26 mouse cellular contexts compared by ENCODE assay signal in genomic region chr2:146975453-146976028, GRCm38 (mm10). TPM values are rescaled to one million over a fixed set of nuclear protein-coding genes. Genes with fewer than 3 reads are reported as not detected.
DNase-seq lines count a peak whose midpoint lies in the region; ATAC-seq and TF ChIP-seq lines count a peak whose summit lies in the region.
"Had no signal": no experiment of that assay in that cellular context is flagged by ENCODE, and none has a peak within 500 bp of the region (broad histone marks: within the 10 kb centered on the region; RNA-seq: fewer than 3 reads in every experiment).

No protein-coding gene starts in this region.

- no peak overlapping the region for H3K4me2 ChIP-seq in hindbrain, embryonic 14.5 days (replicated peaks)
- H3K4me2 ChIP-seq in hindbrain, embryonic 11.5 days (replicated peaks; ENCODE audit: low read depth, low read length), result no peak overlapping the region
- H3K4me2 ChIP-seq: liver, embryonic 12.5 days; midbrain, embryonic 12.5 days had no signal

- no peak overlapping the region for H3K27ac ChIP-seq in cerebellum, adult 2 months (ENCODE audit: insufficient read depth, low read length)
- no peak overlapping the region for H3K27ac ChIP-seq in hindbrain, embryonic 14.5 days
- H3K27ac ChIP-seq in hindbrain, embryonic 11.5 days (ENCODE audit: low read depth, low read length), result no peak overlapping the region
- H3K27ac ChIP-seq: gastrocnemius, adult 2 months; kidney, postnatal 0 days; liver, embryonic 12.5 days; midbrain, embryonic 12.5 days had no signal

- WGBS in cerebellum, adult 2 months, result 13% methylated on average over 3 of the region's 3 CpGs
- 67% methylated on average over 3 of the region's 3 CpGs for WGBS in hindbrain, embryonic 14.5 days
- 83% methylated on average over 3 of the region's 3 CpGs for WGBS in hindbrain, embryonic 11.5 days

- intact Hi-C loops in left cerebral cortex, postnatal 4 days (cut with DNase I), result no loop called here

- no peaks in the 10 kb centered on the region for H3K27me3 ChIP-seq in cerebellum, adult 2 months (ENCODE audit: control insufficient read depth, insufficient read depth, low read length)
- H3K27me3 ChIP-seq in hindbrain, embryonic 14.5 days (ENCODE audit: control insufficient read depth, insufficient read depth, low read length), result no peaks in the 10 kb centered on the region
- no peaks in the 10 kb centered on the region for H3K27me3 ChIP-seq in hindbrain, embryonic 11.5 days (ENCODE audit: control insufficient read depth, insufficient read depth, low read length)
- H3K27me3 ChIP-seq: CH12.LX; liver, embryonic 12.5 days; midbrain, embryonic 12.5 days had no signal

- no peak for TF ChIP-seq CTCF in cerebellum, adult 2 months (IDR thresholded peaks at IDR 0.05; ENCODE audit: borderline replicate concordance, insufficient read depth, low read depth, low read length)

- no peaks in the 10 kb centered on the region for H3K4me1 ChIP-seq in cerebellum, adult 2 months (ENCODE audit: control insufficient read depth, insufficient read depth, low read length)
- H3K4me1 ChIP-seq in hindbrain, embryonic 14.5 days (replicated peaks; ENCODE audit: control insufficient read depth, insufficient read depth, low read length), result no peaks in the 10 kb centered on the region
- H3K4me1 ChIP-seq in hindbrain, embryonic 11.5 days (replicated peaks; ENCODE audit: control insufficient read depth, insufficient read depth, low read length), result no peaks in the 10 kb centered on the region
- H3K4me1 ChIP-seq: liver, embryonic 12.5 days; midbrain, embryonic 12.5 days had no signal

- H3K9me3 ChIP-seq in hindbrain, embryonic 14.5 days (ENCODE audit: control insufficient read depth, low read length), result no peaks in the 10 kb centered on the region
- no peaks in the 10 kb centered on the region for H3K9me3 ChIP-seq in hindbrain, embryonic 11.5 days (ENCODE audit: control insufficient read depth, low read length)
- H3K9me3 ChIP-seq: liver, embryonic 12.5 days; midbrain, embryonic 12.5 days had no signal

- no peak overlapping the region for H3K9ac ChIP-seq in hindbrain, embryonic 14.5 days
- H3K9ac ChIP-seq in hindbrain, embryonic 11.5 days (ENCODE audit: low read depth, low read length), result no peak overlapping the region
- H3K9ac ChIP-seq: liver, embryonic 12.5 days; liver, postnatal 0 days; midbrain, embryonic 12.5 days had no signal

- H3K36me3 ChIP-seq in hindbrain, embryonic 14.5 days (replicated peaks; ENCODE audit: control insufficient read depth, insufficient read depth), result no peaks in the 10 kb centered on the region
- H3K36me3 ChIP-seq in hindbrain, embryonic 11.5 days (ENCODE audit: control insufficient read depth, insufficient read depth, low read length), result no peaks in the 10 kb centered on the region
- H3K36me3 ChIP-seq: liver, embryonic 12.5 days; midbrain, embryonic 12.5 days had no signal

- TF ChIP-seq POLR2A in cerebellum, adult 2 months (IDR thresholded peaks at IDR 0.05; ENCODE audit: borderline replicate concordance, insufficient read depth, low read length), result no peak

- H3K4me3 ChIP-seq in cerebellum, adult 2 months (replicated peaks; ENCODE audit: insufficient read depth, low read depth, low read length), result no peak overlapping the region
- H3K4me3 ChIP-seq in hindbrain, embryonic 14.5 days (replicated peaks; ENCODE audit: low read length), result no peak overlapping the region
- no peak overlapping the region for H3K4me3 ChIP-seq in hindbrain, embryonic 11.5 days (ENCODE audit: low read depth, low read length)
- H3K4me3 ChIP-seq: gastrocnemius, adult 2 months; liver, embryonic 12.5 days; midbrain, embryonic 12.5 days had no signal

- ATAC-seq in hindbrain, embryonic 14.5 days (ENCODE audit: low FRiP score), result 0 out of 2 replicates have a peak, but pooled peaks have one; percentile 37
- no peak for ATAC-seq in hindbrain, embryonic 11.5 days (ENCODE audit: low FRiP score)
- ATAC-seq: forebrain, embryonic 14.5 days; intestine, embryonic 16.5 days; liver, embryonic 12.5 days; liver, postnatal 0 days had no signal

- DNase-seq in cerebellum, postnatal 10 days, result peak; percentile 29 to 57
- no peak for DNase-seq in cerebellum, adult 2 months
- DNase-seq in hindbrain, embryonic 14.5 days (ENCODE audit: low spot score), result no peak
- no peak for DNase-seq in hindbrain, embryonic 11.5 days (ENCODE audit: low spot score)
- peak; percentile 14 for DNase-seq in left cerebral cortex, postnatal 4 days
- DNase-seq in left cerebral cortex, adult 8-10 months (ENCODE audit: low spot score in 2 of 2), result no peak
- DNase-seq in NIH3T3 (ENCODE audit: low read depth), result peak; percentile 30
- DNase-seq in urinary bladder, adult 18-20 months (ENCODE audit: low spot score in 2 of 2), result no peak
- DNase-seq: adrenal gland, adult 8-10 months; cerebellum, adult 9-11 months; gastrocnemius, adult 2 months; gastrocnemius, postnatal 36 days; heart, postnatal 14 days; kidney, adult 8-10 months; kidney, postnatal 4 days; liver, postnatal 0 days; lung, postnatal 36 days; right cerebral cortex, adult 18-20 months; spleen, adult 18-20 months; thymus, postnatal 4 days had no signal

RNA-seq across cellular contexts. Expression of gene Xrn2, which starts 37.3 kb away (rescaled TPM):
- 27.3 and 31.7 TPM in 2 replicates for polyA plus RNA-seq in cerebellum, adult 2 months (2012; rRNA removed)
- 80.9 and 83.2 TPM in 2 replicates for polyA plus RNA-seq in hindbrain, embryonic 14.5 days (2014; fragmentation: Nextera tagmentation; extraction: Ambion mirVana)
- 102 and 111 TPM in 2 replicates for polyA plus RNA-seq in hindbrain, embryonic 11.5 days (2014; fragmentation: Nextera tagmentation; extraction: Ambion mirVana)
- total RNA-seq in left cerebral cortex, postnatal 4 days (2021), result 10 to 100 TPM; 92.3 to 94.5 TPM
- total RNA-seq in left cerebral cortex, adult 8-10 months (2022), result 10 to 100 TPM; 43.1 to 51.0 (median 47.2) TPM

Comparison
In these comparisons a context has a peak if more than half of its experiments do, and no peak if none do; other contexts are left out.
1. DNase-seq: peak in cerebellum, postnatal 10 days (2 of 2), left cerebral cortex, postnatal 4 days (single experiment) and NIH3T3 (single experiment); none in cerebellum, adult 2 months (0 of 2), hindbrain, embryonic 14.5 days (single experiment), hindbrain, embryonic 11.5 days (single experiment), left cerebral cortex, adult 8-10 months (0 of 2) and urinary bladder, adult 18-20 months (0 of 2).